Mouse (Mus musculus) embryo, embryonic 10.5 days (tissue): Measurements from ENCODE around the gene Mpdz.

Experiments
- DNase-seq: peaks from one replicate; pipeline ENCODE4 v3.0.0-alpha.2; 2015; ENCODE audit warnings: low spot score

The Mpdz gene

GRCm38 (mm10) chr4:81442078-81442981 is at the start of gene Mpdz:
Gene Mpdz, minus strand, starts transcription at chr4:81442815.
- peak; percentile 83 for DNase-seq

- no peak for DNase-seq
Observed at GRCm38 (mm10) chr4:81490556-81490955, 47.9 kb upstream of the Mpdz start.

GRCm38 (mm10) chr4:81484603-81485002 is 42.0 kb upstream of the Mpdz start:
- no peak for DNase-seq

GRCm38 (mm10) chr4:81483887-81484602 is 41.4 kb upstream of the Mpdz start:
- DNase-seq, result no peak

- DNase-seq, result peak; percentile 23
Observed at GRCm38 (mm10) chr4:81483159-81483558, 40.5 kb upstream of the Mpdz start.

GRCm38 (mm10) chr4:81466821-81467220 is 24.2 kb upstream of the Mpdz start:
- DNase-seq, result no peak

- no peak for DNase-seq
Observed at GRCm38 (mm10) chr4:81465172-81465571, 22.6 kb upstream of the Mpdz start.

- DNase-seq, result no peak
Observed at GRCm38 (mm10) chr4:81462253-81462652, 19.6 kb upstream of the Mpdz start.

- no peak for DNase-seq
Observed at GRCm38 (mm10) chr4:81458921-81459320, 16.3 kb upstream of the Mpdz start.

GRCm38 (mm10) chr4:81453806-81454205 is 11.2 kb upstream of the Mpdz start:
- no peak for DNase-seq

- DNase-seq, result no peak
Observed at GRCm38 (mm10) chr4:81452183-81452582, 9.6 kb upstream of the Mpdz start.

- no peak for DNase-seq
Observed at GRCm38 (mm10) chr4:81449413-81449812, 6.8 kb upstream of the Mpdz start.

GRCm38 (mm10) chr4:81443566-81443965 is 951 bp upstream of the Mpdz start:
- no peak for DNase-seq

- no peak for DNase-seq
Observed at GRCm38 (mm10) chr4:81433961-81434360, 8.7 kb downstream of the Mpdz start.

GRCm38 (mm10) chr4:81430826-81431225 is 11.8 kb downstream of the Mpdz start:
- DNase-seq, result no peak

- no peak for DNase-seq
Observed at GRCm38 (mm10) chr4:81430105-81430504, 12.5 kb downstream of the Mpdz start.

- no peak for DNase-seq
Observed at GRCm38 (mm10) chr4:81429670-81430069, 12.9 kb downstream of the Mpdz start.

- DNase-seq, result no peak
Observed at GRCm38 (mm10) chr4:81423556-81423955, 19.1 kb downstream of the Mpdz start.

GRCm38 (mm10) chr4:81421621-81422020 is 21.0 kb downstream of the Mpdz start:
- no peak for DNase-seq

- DNase-seq, result no peak
Observed at GRCm38 (mm10) chr4:81415324-81416026, 27.1 kb downstream of the Mpdz start.

GRCm38 (mm10) chr4:81414684-81415323 is 27.8 kb downstream of the Mpdz start:
- DNase-seq, result no peak

GRCm38 (mm10) chr4:81396883-81397282 is 45.7 kb downstream of the Mpdz start:
- DNase-seq, result no peak
